Mouse (Mus musculus): ENCODE data around the gene Cntn3. TPM values are rescaled to one million over a fixed set of nuclear protein-coding genes. Genes with fewer than 3 reads are reported as not detected.

Cntn3 gene
- polyA plus RNA-seq, 1 experiment: not detected

DNA sequence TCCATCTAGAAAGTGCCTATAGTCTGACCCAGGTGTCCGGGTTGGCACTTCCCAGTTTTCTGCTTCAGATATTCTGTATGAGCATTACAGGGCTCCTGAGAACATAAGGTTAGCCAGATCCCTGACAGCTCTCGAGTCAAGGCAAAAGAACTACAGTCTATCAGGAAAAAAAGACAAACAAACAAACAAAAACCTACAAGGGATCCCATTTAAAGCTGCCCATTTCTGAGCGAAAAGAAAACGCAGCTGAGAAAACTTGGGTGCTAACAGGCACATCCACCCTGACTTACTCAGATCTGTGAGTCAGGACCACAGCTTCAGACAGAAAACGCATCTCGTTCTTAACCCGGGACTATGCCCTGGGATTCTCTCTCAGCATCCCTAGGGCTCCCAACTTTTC, 9.5 kb downstream of the Cntn3 start:
- no peak for DNase-seq
- TF ChIP-seq CTCF (IDR thresholded peaks at IDR 0.05; ENCODE audit: insufficient read depth, low read length): no peak
- TF ChIP-seq POLR2A (IDR thresholded peaks at IDR 0.05; ENCODE audit: borderline replicate concordance, extremely low read depth, low read depth, low read length): no peak
- no peaks in the 10 kb centered on the region for H3K4me1 ChIP-seq (ENCODE audit: control insufficient read depth, insufficient read depth, low read length)
- H3K4me3 ChIP-seq (replicated peaks; ENCODE audit: extremely low read depth, low read depth, low read length): no peak overlapping the region
- 8% methylated on average over 7 of the region's 7 CpGs for WGBS

GRCm38 (mm10) chr6:102557521-102557920, 15.4 kb downstream of the Cntn3 start:
- no peaks in the 10 kb centered on the region for H3K4me1 ChIP-seq (ENCODE audit: control insufficient read depth, insufficient read depth, low read length)
- 73% methylated on average over 3 of the region's 3 CpGs for WGBS
- no peak for DNase-seq
- TF ChIP-seq CTCF (IDR thresholded peaks at IDR 0.05; ENCODE audit: insufficient read depth, low read length) (no peak), POLR2A (IDR thresholded peaks at IDR 0.05; ENCODE audit: borderline replicate concordance, extremely low read depth, low read depth, low read length) (no peak)
- no peak overlapping the region for H3K4me3 ChIP-seq (replicated peaks; ENCODE audit: extremely low read depth, low read depth, low read length)

- Histone ChIP-seq H3K4me1 (ENCODE audit: control insufficient read depth, insufficient read depth, low read length) (no peaks in the 10 kb centered on the region), H3K4me3 (replicated peaks; ENCODE audit: extremely low read depth, low read depth, low read length) (no peak overlapping the region)
- no peak for TF ChIP-seq CTCF (IDR thresholded peaks at IDR 0.05; ENCODE audit: insufficient read depth, low read length)
- TF ChIP-seq POLR2A (IDR thresholded peaks at IDR 0.05; ENCODE audit: borderline replicate concordance, extremely low read depth, low read depth, low read length): no peak
- WGBS: 41% methylated on average over 3 of the region's 3 CpGs
- no peak for DNase-seq
Measured at GRCm38 (mm10) chr6:102556497-102556896, 16.4 kb downstream of the Cntn3 start.

DNA sequence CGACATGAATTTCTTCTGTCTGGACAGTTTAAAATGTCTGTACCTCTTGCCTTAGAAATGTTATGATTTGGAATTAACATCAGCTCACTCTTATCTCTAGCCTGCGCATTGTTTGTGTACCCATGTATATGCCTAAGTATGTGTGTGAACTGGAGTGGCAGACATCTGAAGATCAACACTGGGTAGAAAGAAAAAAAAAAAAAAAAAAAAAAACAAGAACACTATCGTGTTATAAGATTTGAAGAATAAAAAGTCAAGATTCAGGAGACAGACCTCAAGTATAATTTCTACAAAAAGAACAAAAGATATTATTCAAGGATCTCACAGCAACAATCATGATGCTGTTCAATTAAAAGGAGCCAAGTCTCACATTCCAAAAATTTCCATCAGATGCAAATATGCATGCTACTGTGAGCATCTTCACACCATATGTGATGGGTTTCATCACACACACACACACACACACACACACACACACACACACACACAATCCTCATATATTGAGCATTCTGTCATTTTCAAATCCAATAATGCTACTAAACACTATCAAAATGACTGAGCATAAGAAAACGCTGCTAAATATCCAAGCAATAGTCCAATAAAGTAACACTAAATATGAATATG, 17.0 kb downstream of the Cntn3 start:
- H3K4me1 ChIP-seq (ENCODE audit: control insufficient read depth, insufficient read depth, low read length): no peaks in the 10 kb centered on the region
- 62% methylated on average over 4 of the region's 4 CpGs for WGBS
- DNase-seq: no peak
- TF ChIP-seq POLR2A (IDR thresholded peaks at IDR 0.05; ENCODE audit: borderline replicate concordance, extremely low read depth, low read depth, low read length) (no peak), CTCF (IDR thresholded peaks at IDR 0.05; ENCODE audit: insufficient read depth, low read length) (no peak)
- H3K4me3 ChIP-seq (replicated peaks; ENCODE audit: extremely low read depth, low read depth, low read length): no peak overlapping the region

- Histone ChIP-seq H3K4me1 (ENCODE audit: control insufficient read depth, insufficient read depth, low read length) (no peaks in the 10 kb centered on the region), H3K4me3 (replicated peaks; ENCODE audit: extremely low read depth, low read depth, low read length) (no peak overlapping the region)
- TF ChIP-seq POLR2A (IDR thresholded peaks at IDR 0.05; ENCODE audit: borderline replicate concordance, extremely low read depth, low read depth, low read length): no peak
- no peak for TF ChIP-seq CTCF (IDR thresholded peaks at IDR 0.05; ENCODE audit: insufficient read depth, low read length)
- 58% methylated on average over 3 of the region's 3 CpGs for WGBS
- no peak for DNase-seq
Measured at GRCm38 (mm10) chr6:102555067-102555657, 17.7 kb downstream of the Cntn3 start.

- no peak for DNase-seq
- WGBS: 69% methylated on average over 7 of the region's 7 CpGs
- no peak for TF ChIP-seq CTCF (IDR thresholded peaks at IDR 0.05; ENCODE audit: insufficient read depth, low read length)
- TF ChIP-seq POLR2A (IDR thresholded peaks at IDR 0.05; ENCODE audit: borderline replicate concordance, extremely low read depth, low read depth, low read length): no peak
- Histone ChIP-seq H3K4me3 (replicated peaks; ENCODE audit: extremely low read depth, low read depth, low read length) (no peak overlapping the region), H3K4me1 (ENCODE audit: control insufficient read depth, insufficient read depth, low read length) (no peaks in the 10 kb centered on the region)
Measured at GRCm38 (mm10) chr6:102541633-102542412, 31.1 kb downstream of the Cntn3 start.

DNA sequence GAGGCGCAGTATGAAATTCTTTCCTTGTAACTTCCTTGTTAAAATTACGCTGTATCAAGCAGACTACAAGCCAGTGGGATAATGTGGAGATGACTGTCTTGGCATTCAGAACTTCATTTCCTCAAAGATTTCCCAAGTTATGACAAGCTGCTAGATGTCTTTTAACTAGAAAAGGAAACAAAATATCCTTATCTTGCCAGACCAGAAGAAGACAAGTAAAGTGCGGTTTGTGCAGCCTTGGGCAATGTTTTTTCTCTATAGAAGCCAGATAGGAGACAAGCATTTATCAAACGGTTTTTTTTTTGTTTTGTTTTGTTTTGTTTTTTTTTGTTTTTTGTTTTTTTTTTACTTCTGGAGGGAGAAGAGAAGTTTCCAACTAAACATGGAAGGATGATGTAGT, 37.3 kb downstream of the Cntn3 start:
- 52% methylated on average over 4 of the region's 4 CpGs for WGBS
- TF ChIP-seq POLR2A (IDR thresholded peaks at IDR 0.05; ENCODE audit: borderline replicate concordance, extremely low read depth, low read depth, low read length): no peak
- TF ChIP-seq CTCF (IDR thresholded peaks at IDR 0.05; ENCODE audit: insufficient read depth, low read length): no peak
- no peak for DNase-seq
- Histone ChIP-seq H3K4me3 (replicated peaks; ENCODE audit: extremely low read depth, low read depth, low read length) (no peak overlapping the region), H3K4me1 (ENCODE audit: control insufficient read depth, insufficient read depth, low read length) (no peaks in the 10 kb centered on the region)

- 64% methylated on average over 2 of the region's 2 CpGs for WGBS
- H3K4me3 ChIP-seq (replicated peaks; ENCODE audit: extremely low read depth, low read depth, low read length): no peak overlapping the region
- no peaks in the 10 kb centered on the region for H3K4me1 ChIP-seq (ENCODE audit: control insufficient read depth, insufficient read depth, low read length)
- TF ChIP-seq CTCF (IDR thresholded peaks at IDR 0.05; ENCODE audit: insufficient read depth, low read length) (no peak), POLR2A (IDR thresholded peaks at IDR 0.05; ENCODE audit: borderline replicate concordance, extremely low read depth, low read depth, low read length) (no peak)
- no peak for DNase-seq
Measured at GRCm38 (mm10) chr6:102523037-102523436, 49.9 kb downstream of the Cntn3 start.

DNA sequence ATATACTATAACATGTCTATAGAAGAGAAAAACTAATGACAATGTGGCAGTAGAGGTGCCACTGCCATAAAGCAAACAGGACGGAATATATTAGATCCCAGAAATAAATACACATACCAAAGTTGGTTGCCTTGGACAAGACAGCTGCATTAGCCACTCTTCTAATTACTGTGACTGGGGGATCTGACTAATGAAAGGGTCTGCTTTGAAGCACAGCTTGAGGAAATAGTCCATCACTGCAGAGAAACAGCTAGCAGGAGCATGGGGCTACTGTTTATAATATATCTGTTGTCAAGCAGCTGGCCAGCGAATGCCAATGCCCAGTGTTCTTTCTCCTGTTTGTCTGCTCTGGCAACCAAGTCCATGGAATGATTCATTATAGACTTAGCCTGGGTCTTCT, 51.9 kb downstream of the Cntn3 start:
- Histone ChIP-seq H3K4me1 (ENCODE audit: control insufficient read depth, insufficient read depth, low read length) (no peaks in the 10 kb centered on the region), H3K4me3 (replicated peaks; ENCODE audit: extremely low read depth, low read depth, low read length) (no peak overlapping the region)
- WGBS: 63% methylated on average over 2 of the region's 2 CpGs
- TF ChIP-seq CTCF (IDR thresholded peaks at IDR 0.05; ENCODE audit: insufficient read depth, low read length) (no peak), POLR2A (IDR thresholded peaks at IDR 0.05; ENCODE audit: borderline replicate concordance, extremely low read depth, low read depth, low read length) (no peak)
- no peak for DNase-seq

Data from lung, adult 2 months (tissue).